Mouse (Mus musculus): ENCODE results near the gene Lfng. TPM values are rescaled to one million over a fixed set of nuclear protein-coding genes. Genes with fewer than 3 reads are reported as not detected.

Gene Lfng
- 5.4 TPM for polyA plus RNA-seq (2014; fragmentation: Illumina TruSeq; extraction: RNeasy Lipid Tissue Mini Kit (QIAGEN cat#74804); ENCODE audit: low read depth, low replicate concordance)

GRCm38 (mm10) chr5:140607001-140607835 is at the start of gene Lfng:
Gene Lfng (plus strand): TSS chr5:140607320.

DNA sequence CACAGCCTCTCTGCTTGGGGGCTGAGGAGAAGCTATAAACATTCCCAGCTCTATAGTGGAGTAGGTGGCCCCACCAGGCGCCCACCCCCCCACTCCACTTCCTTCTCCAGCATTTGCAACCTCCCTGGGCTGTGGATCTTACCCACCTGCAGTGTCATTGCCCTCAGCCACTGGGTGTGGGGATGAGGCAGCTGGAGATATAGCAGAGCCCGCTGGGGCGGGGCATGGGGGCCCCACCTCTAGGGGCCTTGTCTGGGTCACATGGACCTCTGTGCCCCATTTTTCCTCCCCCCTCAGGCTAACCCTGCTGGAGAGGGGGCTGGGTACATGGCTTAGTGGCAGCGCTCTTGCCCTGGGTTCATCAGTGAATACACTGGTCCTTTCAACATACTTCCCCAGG is 42.2 kb upstream of the Lfng start, which contains the start of gene Grifin:
Grifin (minus strand) TSS at position 176 of the 400 bp plus-strand sequence.

GRCm38 (mm10) chr5:140648519-140649100 is 41.5 kb downstream of the Lfng start, which contains the start of gene Ttyh3:
Gene Ttyh3 (minus strand): TSS chr5:140649031.

Other genes with a start within 250 kb of the Lfng start
- 14.3 TPM for gene Snx8, start 218.1 kb upstream of the Lfng start, polyA plus RNA-seq (2014; fragmentation: Illumina TruSeq; extraction: RNeasy Lipid Tissue Mini Kit (QIAGEN cat#74804); ENCODE audit: low read depth, low replicate concordance)
- gene Eif3b, start 188.0 kb upstream of the Lfng start, polyA plus RNA-seq (2014; fragmentation: Illumina TruSeq; extraction: RNeasy Lipid Tissue Mini Kit (QIAGEN cat#74804); ENCODE audit: low read depth, low replicate concordance) = 95.6 TPM
- gene Gm4869, start 161.7 kb upstream of the Lfng start, polyA plus RNA-seq (2014; fragmentation: Illumina TruSeq; extraction: RNeasy Lipid Tissue Mini Kit (QIAGEN cat#74804); ENCODE audit: low read depth, low replicate concordance) = not detected
- 6.9 TPM for gene Chst12, start 101.8 kb upstream of the Lfng start, polyA plus RNA-seq (2014; fragmentation: Illumina TruSeq; extraction: RNeasy Lipid Tissue Mini Kit (QIAGEN cat#74804); ENCODE audit: low read depth, low replicate concordance)
- gene Grifin, start 42.2 kb upstream of the Lfng start, polyA plus RNA-seq (2014; fragmentation: Illumina TruSeq; extraction: RNeasy Lipid Tissue Mini Kit (QIAGEN cat#74804); ENCODE audit: low read depth, low replicate concordance) = not detected
- 7.3 TPM for gene Ttyh3, start 41.7 kb downstream of the Lfng start, polyA plus RNA-seq (2014; fragmentation: Illumina TruSeq; extraction: RNeasy Lipid Tissue Mini Kit (QIAGEN cat#74804); ENCODE audit: low read depth, low replicate concordance)
- gene Iqce, start 95.1 kb downstream of the Lfng start, polyA plus RNA-seq (2014; fragmentation: Illumina TruSeq; extraction: RNeasy Lipid Tissue Mini Kit (QIAGEN cat#74804); ENCODE audit: low read depth, low replicate concordance) = 5.4 TPM
- gene Brat1, start 97.7 kb downstream of the Lfng start, polyA plus RNA-seq (2014; fragmentation: Illumina TruSeq; extraction: RNeasy Lipid Tissue Mini Kit (QIAGEN cat#74804); ENCODE audit: low read depth, low replicate concordance) = 7.4 TPM
- gene Amz1, start 116.8 kb downstream of the Lfng start, polyA plus RNA-seq (2014; fragmentation: Illumina TruSeq; extraction: RNeasy Lipid Tissue Mini Kit (QIAGEN cat#74804); ENCODE audit: low read depth, low replicate concordance) = 0.79 TPM
- gene Gna12, start 223.1 kb downstream of the Lfng start, polyA plus RNA-seq (2014; fragmentation: Illumina TruSeq; extraction: RNeasy Lipid Tissue Mini Kit (QIAGEN cat#74804); ENCODE audit: low read depth, low replicate concordance) = 101 TPM